Mouse (Mus musculus) spleen, adult 12 weeks (tissue): Measurements from ENCODE around the gene Mmp7.

Experiments used
- DNase-seq: peaks from one replicate; pipeline ENCODE4 v3.0.0; 2022; ENCODE audit warnings: low spot score

Mmp7 gene

GRCm38 (mm10) chr9:7691790-7692189 lies at the start of gene Mmp7:
Gene Mmp7, plus strand, starts transcription at chr9:7692090.
- no peak for DNase-seq

DNA sequence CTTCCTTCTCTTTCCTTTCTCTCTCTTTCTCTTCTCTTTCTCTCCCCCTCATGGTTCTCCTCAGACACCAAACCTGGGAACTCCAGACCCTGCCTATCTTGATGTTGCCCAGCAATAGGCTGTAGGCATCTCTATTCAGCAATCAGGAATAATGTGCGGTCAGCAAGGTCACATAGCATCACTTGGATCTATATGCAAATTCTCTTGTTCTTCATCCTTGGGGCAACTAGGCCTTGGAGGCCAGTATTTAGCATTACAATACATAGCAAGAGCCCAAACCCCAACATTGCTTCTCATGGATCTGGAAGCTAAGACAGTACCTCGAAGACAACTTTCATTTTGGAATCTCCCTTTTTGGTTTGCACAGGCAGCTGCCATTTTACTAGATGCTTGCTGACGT lies 44.0 kb upstream of the Mmp7 start:
- DNase-seq: no peak

- DNase-seq: no peak
These were observed 41.3 kb upstream of the Mmp7 start for GRCm38 (mm10) chr9:7650397-7651180.

- no peak for DNase-seq
These were observed 39.4 kb upstream of the Mmp7 start for GRCm38 (mm10) chr9:7652351-7653085.

DNA sequence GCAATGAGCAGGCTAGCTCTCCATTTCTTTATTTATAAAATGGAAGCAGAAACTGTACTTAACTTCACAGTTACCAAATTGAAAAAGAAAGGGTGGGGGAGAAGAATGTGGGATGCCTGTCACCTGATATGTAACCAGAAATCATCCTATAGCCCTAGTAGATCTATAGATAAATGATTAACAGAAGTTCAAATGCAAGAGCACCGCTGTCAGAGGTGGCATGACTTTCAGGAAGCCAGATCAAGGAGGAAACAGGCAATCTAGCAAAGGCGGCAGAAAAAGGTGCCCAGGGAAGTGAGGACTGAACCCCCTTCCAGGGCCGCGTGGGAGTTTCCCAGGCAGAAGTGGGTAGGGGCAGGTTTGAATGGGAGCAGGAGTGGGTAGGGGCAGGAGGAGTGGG lies 33.9 kb upstream of the Mmp7 start:
- DNase-seq: no peak

DNA sequence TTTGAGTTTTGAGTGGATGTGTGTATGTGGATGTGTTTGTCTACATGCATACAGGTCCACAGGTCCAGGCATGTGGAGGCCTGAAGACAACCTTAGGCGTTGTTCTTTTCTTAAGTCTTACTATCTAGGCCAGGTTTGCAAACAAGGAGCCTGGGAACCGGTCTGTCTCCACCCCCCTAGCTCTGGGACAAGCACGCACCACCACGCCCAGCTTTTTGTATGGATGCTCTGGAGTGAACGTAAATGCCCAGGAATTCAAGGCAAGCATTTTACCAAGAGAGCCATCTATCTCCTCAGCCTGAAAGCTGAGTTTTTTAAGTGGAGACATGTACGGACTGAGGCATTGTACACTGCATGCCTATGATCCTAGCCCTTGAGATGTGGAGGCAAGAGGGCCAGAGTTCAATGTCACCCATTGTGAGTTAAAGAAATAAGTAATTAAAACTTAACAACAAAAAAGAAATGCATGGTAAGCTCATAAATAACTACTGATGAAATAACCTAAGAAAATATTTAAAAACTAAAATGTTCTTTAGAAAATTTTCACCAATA lies 32.3 kb upstream of the Mmp7 start:
- DNase-seq: no peak

DNA sequence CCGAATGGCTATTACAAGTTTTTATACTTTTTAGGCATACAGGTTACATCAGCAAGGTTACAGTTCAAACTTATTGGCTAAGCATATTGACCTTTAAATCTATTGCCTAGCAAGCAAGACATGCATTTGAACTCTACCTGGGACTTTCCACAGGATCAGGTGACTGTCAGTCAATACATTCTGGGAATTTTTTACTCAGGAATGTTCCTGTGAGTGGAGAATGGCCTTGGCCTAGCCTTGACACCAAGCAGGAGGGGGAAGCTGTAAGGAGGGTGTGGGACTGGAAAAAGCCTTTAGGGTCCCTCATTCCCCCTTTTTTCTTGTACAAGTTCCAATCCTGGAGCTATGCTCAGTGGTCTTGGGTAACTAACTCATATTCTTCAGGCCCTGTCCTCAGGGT lies 30.5 kb upstream of the Mmp7 start:
- DNase-seq: no peak

DNA sequence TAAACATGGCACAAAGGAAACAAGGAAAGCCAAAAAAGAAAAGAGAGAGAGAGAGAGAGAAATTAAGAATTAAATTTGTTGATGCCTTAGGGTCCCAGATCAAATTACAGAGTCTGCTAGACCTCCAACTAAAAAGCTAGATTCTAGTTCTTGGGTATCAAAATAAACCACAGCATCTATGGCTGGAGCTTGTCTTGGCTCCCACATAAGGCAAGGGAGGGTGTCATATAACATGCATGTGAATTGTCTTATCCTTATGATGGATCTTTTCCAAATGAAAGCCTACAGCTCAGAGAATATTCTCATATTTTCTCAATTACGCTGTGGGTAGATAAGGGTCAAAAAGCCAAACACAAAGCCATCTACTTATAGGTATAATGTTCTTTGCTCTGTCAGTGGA lies 22.2 kb upstream of the Mmp7 start:
- DNase-seq: no peak

DNA sequence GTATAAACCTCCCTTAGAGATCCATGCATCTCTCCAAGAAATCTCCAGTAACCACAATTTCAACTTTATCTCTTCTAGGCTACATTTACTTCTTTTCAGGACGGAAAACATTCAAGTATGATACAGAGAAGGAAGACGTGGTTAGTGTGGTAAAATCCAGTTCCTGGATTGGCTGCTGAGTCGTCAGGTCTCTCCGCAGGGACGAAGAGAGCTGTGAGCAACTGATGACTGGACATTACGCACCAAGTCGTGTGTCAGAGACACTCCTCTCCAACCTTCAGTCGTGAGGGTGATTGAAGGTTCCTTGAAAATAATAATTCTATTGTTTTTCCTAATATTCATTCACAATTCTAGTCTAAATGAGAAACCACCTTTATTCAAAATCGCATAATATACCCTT lies 18.9 kb upstream of the Mmp7 start:
- DNase-seq: no peak

DNA sequence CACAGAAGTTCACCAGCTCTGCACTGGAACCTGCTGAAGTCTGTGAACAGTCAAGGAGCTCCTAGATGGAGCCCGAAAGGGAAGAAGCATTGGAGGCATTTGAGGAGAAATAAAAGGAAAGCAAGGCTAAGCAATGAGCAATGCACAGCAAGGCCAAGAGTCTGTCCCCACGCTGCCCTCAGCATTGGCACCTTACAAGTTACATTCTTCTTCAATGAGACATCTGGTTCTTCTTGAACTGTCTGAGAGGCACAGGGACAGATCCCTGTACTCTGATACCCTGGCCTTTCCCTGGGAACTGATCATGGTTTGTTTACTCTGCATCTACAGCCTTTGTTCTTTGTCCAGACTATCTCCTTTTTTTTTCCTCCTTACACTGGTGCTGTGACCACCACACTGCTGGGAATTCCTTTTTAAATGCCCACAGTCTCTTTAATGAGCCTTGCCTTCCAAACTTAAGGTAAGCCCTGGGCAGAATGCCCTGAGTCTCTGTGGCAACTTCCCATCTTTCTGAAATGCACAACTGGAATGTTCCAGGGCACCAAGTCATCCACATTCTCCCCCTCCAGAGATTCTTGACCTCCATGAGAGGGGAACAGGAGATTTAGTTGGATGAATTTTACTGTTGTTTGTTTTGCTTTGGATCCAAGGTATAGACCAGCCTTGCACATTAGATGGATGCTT lies 13.6 kb upstream of the Mmp7 start:
- DNase-seq: no peak

DNA sequence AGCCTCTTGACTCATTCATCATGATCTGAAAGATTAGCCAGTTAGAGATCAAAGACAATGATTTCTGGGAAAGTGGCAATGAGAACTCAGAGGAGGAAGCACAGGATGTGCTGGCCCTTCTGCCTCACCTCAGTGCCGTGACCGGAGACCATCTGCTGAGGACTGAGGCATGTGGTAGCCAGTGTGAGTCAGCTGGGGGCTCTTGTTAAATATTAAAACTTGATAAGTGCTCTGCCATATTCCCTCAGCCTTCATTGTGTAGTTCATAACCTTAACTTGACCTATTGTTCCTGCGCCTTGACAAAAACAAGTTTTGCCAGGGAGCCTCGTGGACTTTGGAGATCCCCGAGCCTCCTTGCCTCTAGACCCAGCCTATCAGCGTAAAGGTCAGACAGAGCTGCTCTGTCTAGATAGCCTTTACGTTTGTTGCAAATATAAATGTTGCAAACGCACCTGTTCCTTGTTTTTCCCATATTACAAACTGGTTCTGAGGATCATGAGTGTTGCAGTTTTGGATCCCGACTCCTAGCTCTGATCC lies 9.7 kb upstream of the Mmp7 start:
- DNase-seq: no peak

GRCm38 (mm10) chr9:7686024-7686423 lies 5.9 kb upstream of the Mmp7 start:
- no peak for DNase-seq

- no peak for DNase-seq
These were observed 2.1 kb upstream of the Mmp7 start for GRCm38 (mm10) chr9:7689799-7690198.

DNA sequence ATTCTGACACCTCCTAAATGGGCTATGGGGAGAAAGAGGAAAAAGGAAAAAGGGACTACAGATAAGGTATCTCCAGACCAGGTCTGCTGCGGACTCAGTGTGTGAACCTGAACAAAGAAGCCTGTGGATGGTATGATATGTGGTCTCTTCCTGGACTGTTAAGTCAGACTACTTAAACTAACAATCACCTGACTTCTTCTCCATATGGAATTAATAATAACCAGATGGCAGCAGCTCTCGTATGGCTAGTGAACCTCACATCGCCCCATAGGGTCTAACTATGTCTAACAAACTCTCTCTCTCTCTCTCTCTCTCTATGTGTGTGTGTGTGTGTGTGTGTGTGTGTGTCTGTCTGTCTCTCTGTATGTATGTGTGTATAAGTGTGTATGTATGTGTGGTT lies 2.1 kb downstream of the Mmp7 start:
- DNase-seq: no peak

GRCm38 (mm10) chr9:7695646-7696045 lies 3.8 kb downstream of the Mmp7 start:
- no peak for DNase-seq

- no peak for DNase-seq
These were observed 16.8 kb downstream of the Mmp7 start for GRCm38 (mm10) chr9:7708698-7709097.

DNA sequence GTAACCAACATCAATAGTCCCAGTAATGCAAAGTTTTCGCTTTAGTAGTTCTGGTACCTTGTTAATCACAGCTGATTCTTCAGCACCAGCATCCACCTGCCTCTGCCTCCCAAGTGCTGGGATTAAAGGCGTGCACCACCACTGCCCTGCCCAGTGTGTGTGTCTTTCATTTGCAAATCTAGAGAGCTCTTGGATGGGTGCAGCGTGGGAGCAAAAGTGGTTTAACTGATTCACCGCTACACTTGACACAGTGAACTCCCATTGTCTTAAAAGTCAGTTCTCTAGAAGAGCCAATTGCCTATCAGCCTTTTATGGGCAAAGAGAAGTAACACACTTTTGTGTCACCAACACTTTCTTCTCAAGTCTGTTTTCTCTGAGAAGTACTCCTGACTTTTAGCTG lies 19.3 kb downstream of the Mmp7 start:
- DNase-seq: no peak

- peak; percentile 15 for DNase-seq
These were observed 22.4 kb downstream of the Mmp7 start for GRCm38 (mm10) chr9:7714062-7714907.

DNA sequence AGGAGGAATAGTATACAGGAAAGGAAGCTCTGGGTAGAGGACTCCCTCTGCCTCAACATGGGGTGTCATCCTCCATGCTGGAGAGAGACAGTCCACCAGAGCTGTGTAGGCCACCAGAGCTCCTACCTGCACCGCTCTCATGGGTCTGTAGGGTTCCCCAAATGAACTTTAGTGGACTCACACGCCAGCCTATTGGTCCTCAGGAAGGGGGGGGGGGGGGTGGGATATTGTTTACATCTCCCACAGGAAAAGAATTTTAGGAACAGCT lies 23.0 kb downstream of the Mmp7 start:
- DNase-seq: no peak

GRCm38 (mm10) chr9:7721543-7721942 lies 29.7 kb downstream of the Mmp7 start:
- DNase-seq: no peak

GRCm38 (mm10) chr9:7728997-7729396 lies 37.1 kb downstream of the Mmp7 start:
- DNase-seq: no peak

- no peak for DNase-seq
These were observed 50.8 kb downstream of the Mmp7 start for GRCm38 (mm10) chr9:7742696-7743095.
